Mouse (Mus musculus): ENCODE measurements around the gene Ldb3. TPM values are rescaled to one million over a fixed set of nuclear protein-coding genes. Genes with fewer than 3 reads are reported as not detected.

Ldb3 gene
- polyA plus RNA-seq, 1 experiment from 2014 or later, result 0.56 TPM

- ATAC-seq (ENCODE audit: low FRiP score), result peak; percentile 96
Measured at GRCm38 (mm10) chr14:34549004-34549671, 39.3 kb downstream of the Ldb3 start.

DNA sequence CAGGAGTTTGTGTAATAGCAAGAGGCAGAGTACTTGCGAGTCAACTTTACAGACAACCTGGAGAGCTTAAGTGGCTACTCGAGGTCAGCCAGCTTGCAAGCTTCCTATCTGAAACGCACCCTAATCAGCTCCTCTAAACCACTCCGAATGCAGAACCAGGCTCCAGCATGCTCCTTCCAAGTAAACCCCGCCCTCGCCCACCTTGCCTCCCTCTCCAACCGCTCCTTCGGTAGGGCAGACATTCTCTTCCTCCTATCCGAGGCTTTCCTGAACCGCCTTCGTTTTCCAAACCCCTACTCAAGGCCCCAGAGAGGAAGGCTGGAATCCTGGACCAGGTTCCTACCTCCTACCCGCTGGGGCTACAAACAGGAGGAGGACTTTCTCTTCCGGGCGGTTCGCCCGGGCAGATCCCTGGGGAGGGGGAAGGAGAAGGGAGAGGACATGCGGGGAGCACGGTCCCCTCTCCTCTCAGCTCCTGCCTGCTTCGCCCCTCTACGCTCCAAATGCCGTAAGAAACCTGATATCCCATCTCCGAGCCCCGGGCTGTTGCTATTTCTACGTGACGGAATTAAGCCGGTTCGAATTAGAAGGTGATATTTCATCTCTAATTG, 40.0 kb downstream of the Ldb3 start:
- H3K9me3 ChIP-seq, result no peaks in the 10 kb centered on the region
- peak overlapping the region; percentile 67 for H3K4me2 ChIP-seq
- peaks cover 8% of the 10 kb centered on the region; the same call in 1 of the 2 replicates for H3K4me1 ChIP-seq (replicated peaks)
- H3K4me3 ChIP-seq, result peak overlapping the region; percentile 84
- H3K27me3 ChIP-seq, result 0 out of 2 replicates have a peak, but pooled peaks cover 18% of the 10 kb centered on the region
- H3K36me3 ChIP-seq, result no peaks in the 10 kb centered on the region
- WGBS, result under 1% methylated on average over 27 of the region's 27 CpGs
- H3K27ac ChIP-seq, result peak overlapping the region; percentile 91
- ATAC-seq (ENCODE audit: low FRiP score), result peak; percentile 55
- peak overlapping the region; percentile 90 for H3K9ac ChIP-seq

More at GRCm38 (mm10) chr14:34549004-34549671, 39.3 kb downstream of the Ldb3 start:
- Histone ChIP-seq H3K4me1 (replicated peaks) (peaks cover 8% of the 10 kb centered on the region; the same call in 1 of the 2 replicates), H3K4me2 (peak overlapping the region; percentile 67), H3K36me3 (no peaks in the 10 kb centered on the region), H3K4me3 (peak overlapping the region; percentile 84), H3K27ac (peak overlapping the region; percentile 91), H3K9ac (peak overlapping the region; percentile 90), H3K9me3 (no peaks in the 10 kb centered on the region), H3K27me3 (0 out of 2 replicates have a peak, but pooled peaks cover 20% of the 10 kb centered on the region)
- WGBS, result under 1% methylated on average over 49 of the region's 55 CpGs

DNA sequence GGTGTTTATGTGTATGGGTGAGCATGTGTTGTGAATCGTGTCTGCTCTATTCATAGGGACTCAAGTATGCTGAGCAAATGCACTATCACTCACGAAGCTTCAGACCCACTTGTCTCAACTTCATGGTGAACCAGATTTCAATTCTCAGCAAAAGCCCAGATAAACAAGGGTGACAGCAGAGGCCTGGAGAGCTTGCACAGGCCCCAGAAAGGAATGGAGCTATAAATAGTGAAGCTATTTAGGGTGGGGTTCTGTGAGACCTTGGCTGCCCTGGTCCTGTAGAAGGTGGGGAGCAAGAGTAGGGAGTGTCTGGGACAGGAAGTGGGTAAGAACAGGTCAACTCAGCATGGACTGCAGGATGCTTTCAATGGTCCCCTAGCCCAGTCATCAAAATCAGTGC, 43.9 kb downstream of the Ldb3 start:
- Histone ChIP-seq H3K36me3 (no peaks in the 10 kb centered on the region), H3K27ac (no peak overlapping the region), H3K4me1 (replicated peaks) (peaks cover 7% of the 10 kb centered on the region; the same call in 1 of the 2 replicates), H3K4me2 (no peak overlapping the region), H3K9me3 (no peaks in the 10 kb centered on the region), H3K4me3 (no peak overlapping the region), H3K9ac (no peak overlapping the region), H3K27me3 (peaks cover 20% of the 10 kb centered on the region; the same call in 1 of the 2 replicates)
- WGBS, result 83% methylated on average over 2 of the region's 2 CpGs
- no peak for ATAC-seq (ENCODE audit: low FRiP score)

DNA sequence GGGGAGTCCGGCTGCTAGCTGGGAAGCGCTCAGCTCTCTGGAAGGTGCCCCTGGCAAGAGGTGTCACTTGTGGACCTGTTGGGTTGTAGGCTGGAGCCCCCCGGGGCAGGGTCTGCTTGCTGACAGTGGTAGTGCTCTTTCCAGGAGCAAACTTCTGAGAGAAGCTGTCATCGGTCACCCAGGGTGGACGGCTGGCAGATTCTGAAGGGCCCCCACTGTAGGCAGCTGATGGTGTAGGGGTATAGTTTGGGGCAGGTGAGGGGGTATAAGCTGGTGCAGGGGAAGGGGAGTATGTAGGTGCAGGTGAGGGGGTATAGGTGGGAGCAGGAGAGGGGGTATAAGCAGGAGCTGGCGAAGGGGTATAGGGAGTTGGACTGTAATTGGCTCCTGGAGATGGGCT, 44.5 kb downstream of the Ldb3 start:
- no peak overlapping the region for H3K27ac ChIP-seq
- H3K4me3 ChIP-seq, result no peak overlapping the region
- no peak overlapping the region for H3K9ac ChIP-seq
- H3K4me1 ChIP-seq (replicated peaks), result peaks cover 6% of the 10 kb centered on the region; the same call in 1 of the 2 replicates
- peaks cover 20% of the 10 kb centered on the region; the same call in 1 of the 2 replicates for H3K27me3 ChIP-seq
- ATAC-seq (ENCODE audit: low FRiP score), result no peak
- no peaks in the 10 kb centered on the region for H3K9me3 ChIP-seq
- no peak overlapping the region for H3K4me2 ChIP-seq
- 84% methylated on average over 6 of the region's 6 CpGs for WGBS
- no peaks in the 10 kb centered on the region for H3K36me3 ChIP-seq

GRCm38 (mm10) chr14:34543596-34543995, 44.9 kb downstream of the Ldb3 start:
- 78% methylated on average over 6 of the region's 6 CpGs for WGBS
- no peaks in the 10 kb centered on the region for H3K9me3 ChIP-seq
- no peak for ATAC-seq (ENCODE audit: low FRiP score)

DNA sequence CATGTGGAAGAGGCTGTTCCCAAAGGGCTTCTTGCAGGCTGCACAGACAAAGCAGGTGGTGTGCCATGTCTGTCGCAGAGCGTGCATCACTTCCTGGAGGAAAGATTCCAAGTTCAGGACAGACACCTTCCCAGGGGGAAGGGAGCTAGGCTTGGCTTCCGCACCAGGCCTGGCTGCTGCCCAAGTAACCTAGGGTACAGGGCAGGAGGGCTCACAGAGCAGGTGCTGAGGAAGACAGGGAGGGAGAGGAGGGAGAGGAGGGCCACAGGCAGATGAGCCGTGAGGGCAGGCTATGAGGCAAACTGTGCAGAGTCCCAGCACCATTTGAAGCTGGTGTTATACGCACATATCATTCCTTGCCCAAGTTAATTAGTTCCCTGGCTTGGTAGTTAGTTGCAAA, 46.6 kb downstream of the Ldb3 start:
- ATAC-seq (ENCODE audit: low FRiP score), result no peak
- H3K4me1 ChIP-seq (replicated peaks), result no peaks in the 10 kb centered on the region

More at GRCm38 (mm10) chr14:34543596-34543995, 44.9 kb downstream of the Ldb3 start:
- Histone ChIP-seq H3K4me1 (replicated peaks) (peaks cover 6% of the 10 kb centered on the region; the same call in 1 of the 2 replicates), H3K4me2 (no peak overlapping the region), H3K9ac (no peak overlapping the region), H3K27ac (no peak overlapping the region), H3K27me3 (peaks cover 20% of the 10 kb centered on the region; the same call in 1 of the 2 replicates), H3K36me3 (no peaks in the 10 kb centered on the region), H3K4me3 (no peak overlapping the region)

DNA sequence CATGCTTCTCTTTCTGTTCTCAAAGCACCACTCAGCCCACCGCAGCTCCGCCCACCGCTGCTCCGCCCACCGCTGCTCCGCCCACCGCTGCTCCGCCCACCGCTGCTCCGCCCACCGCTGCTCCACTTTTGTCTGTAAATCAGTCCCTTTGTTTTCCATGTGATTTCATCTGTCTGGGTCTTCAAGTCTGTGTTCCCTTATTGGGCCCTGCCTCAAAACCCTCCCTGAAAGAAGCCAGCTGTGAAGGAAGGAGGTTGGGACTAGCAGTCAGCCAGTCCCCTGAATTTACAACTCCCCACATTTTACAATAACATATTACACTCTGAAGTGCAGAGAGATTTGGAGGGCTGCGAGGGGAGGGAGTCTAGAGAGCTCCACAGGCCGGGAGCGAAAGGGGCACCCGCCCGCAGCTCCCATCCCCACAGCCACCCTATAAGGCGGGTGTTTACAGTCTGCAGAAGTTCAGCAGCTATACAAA, 47.8 kb downstream of the Ldb3 start:
- Histone ChIP-seq H3K4me1 (replicated peaks) (no peaks in the 10 kb centered on the region), H3K27ac (no peak overlapping the region), H3K4me3 (no peak overlapping the region), H3K4me2 (no peak overlapping the region), H3K9ac (no peak overlapping the region), H3K36me3 (no peaks in the 10 kb centered on the region), H3K27me3 (peaks cover 13% of the 10 kb centered on the region; the same call in 1 of the 2 replicates), H3K9me3 (no peaks in the 10 kb centered on the region)
- ATAC-seq (ENCODE audit: low FRiP score), result no peak
- WGBS, result 19% methylated on average over 16 of the region's 17 CpGs

More for the DNA sequence above, 46.6 kb downstream of the Ldb3 start:
- H3K27ac ChIP-seq, result no peak overlapping the region
- 89% methylated on average over 5 of the region's 5 CpGs for WGBS
- H3K4me2 ChIP-seq, result no peak overlapping the region
- H3K4me3 ChIP-seq, result no peak overlapping the region
- H3K36me3 ChIP-seq, result no peaks in the 10 kb centered on the region
- H3K9me3 ChIP-seq, result no peaks in the 10 kb centered on the region
- H3K27me3 ChIP-seq, result peaks cover 16% of the 10 kb centered on the region; the same call in 1 of the 2 replicates
- H3K9ac ChIP-seq, result no peak overlapping the region

DNA sequence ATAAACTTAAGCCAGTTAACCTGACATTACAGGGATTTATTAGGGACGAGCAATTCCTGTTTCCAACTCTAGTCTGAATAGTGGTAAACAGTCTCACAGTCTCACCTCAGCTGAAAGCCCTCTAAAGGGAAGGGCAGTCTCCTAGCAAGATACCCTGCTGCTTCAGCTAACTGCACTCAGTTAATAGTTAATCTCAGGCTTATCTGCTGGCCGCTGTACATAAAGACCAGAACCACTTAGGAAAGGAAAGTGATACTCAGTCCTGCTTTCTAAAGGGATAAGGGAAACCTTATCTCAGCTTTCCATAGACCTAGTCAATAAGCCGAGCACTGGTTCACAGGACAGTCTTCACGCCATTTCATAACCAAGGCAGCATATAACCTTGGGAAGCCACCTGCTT, 52.6 kb downstream of the Ldb3 start:
- no peak for ATAC-seq (ENCODE audit: low FRiP score)
- Histone ChIP-seq H3K9ac (no peak overlapping the region), H3K9me3 (no peaks in the 10 kb centered on the region), H3K4me2 (no peak overlapping the region), H3K27me3 (no peaks in the 10 kb centered on the region), H3K27ac (no peak overlapping the region), H3K4me1 (replicated peaks) (no peaks in the 10 kb centered on the region), H3K36me3 (no peaks in the 10 kb centered on the region), H3K4me3 (no peak overlapping the region)
- WGBS, result 64% methylated on average over 4 of the region's 4 CpGs

GRCm38 (mm10) chr14:34533537-34533936, 54.9 kb downstream of the Ldb3 start:
- Histone ChIP-seq H3K36me3 (no peaks in the 10 kb centered on the region), H3K4me1 (replicated peaks) (no peaks in the 10 kb centered on the region), H3K27me3 (0 out of 2 replicates have a peak, but pooled peaks cover 3% of the 10 kb centered on the region), H3K4me3 (no peak overlapping the region), H3K9ac (no peak overlapping the region), H3K4me2 (no peak overlapping the region), H3K9me3 (peaks cover 6% of the 10 kb centered on the region), H3K27ac (no peak overlapping the region)
- WGBS, result 87% methylated on average over 5 of the region's 5 CpGs
- no peak for ATAC-seq (ENCODE audit: low FRiP score)

DNA sequence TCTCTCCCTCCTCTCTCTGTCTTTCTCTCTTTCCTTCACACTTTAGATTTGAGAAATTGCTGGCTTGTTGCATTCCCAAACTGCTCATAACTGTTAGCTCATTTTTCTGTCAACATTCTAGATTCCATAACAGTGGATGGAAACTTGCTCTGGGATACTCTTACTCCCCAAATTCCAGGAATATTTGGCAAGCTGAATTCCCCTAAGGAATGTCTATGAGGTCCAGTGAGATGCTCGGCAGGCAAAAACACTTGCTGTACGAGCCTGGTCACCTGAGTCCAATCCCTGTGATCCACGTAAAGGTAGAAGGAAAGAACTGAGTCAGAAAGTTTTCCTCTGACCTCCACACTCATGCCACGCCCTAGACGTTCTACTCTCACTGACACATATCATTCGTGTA, 55.9 kb downstream of the Ldb3 start:
- 0 out of 2 replicates have a peak, but pooled peaks cover 3% of the 10 kb centered on the region for H3K27me3 ChIP-seq
- no peaks in the 10 kb centered on the region for H3K36me3 ChIP-seq
- peaks cover 6% of the 10 kb centered on the region for H3K9me3 ChIP-seq
- H3K4me2 ChIP-seq, result no peak overlapping the region
- 86% methylated on average over 6 of the region's 6 CpGs for WGBS
- no peak for ATAC-seq (ENCODE audit: low FRiP score)
- H3K4me1 ChIP-seq (replicated peaks), result no peaks in the 10 kb centered on the region
- no peak overlapping the region for H3K9ac ChIP-seq
- H3K27ac ChIP-seq, result no peak overlapping the region
- H3K4me3 ChIP-seq, result no peak overlapping the region

DNA sequence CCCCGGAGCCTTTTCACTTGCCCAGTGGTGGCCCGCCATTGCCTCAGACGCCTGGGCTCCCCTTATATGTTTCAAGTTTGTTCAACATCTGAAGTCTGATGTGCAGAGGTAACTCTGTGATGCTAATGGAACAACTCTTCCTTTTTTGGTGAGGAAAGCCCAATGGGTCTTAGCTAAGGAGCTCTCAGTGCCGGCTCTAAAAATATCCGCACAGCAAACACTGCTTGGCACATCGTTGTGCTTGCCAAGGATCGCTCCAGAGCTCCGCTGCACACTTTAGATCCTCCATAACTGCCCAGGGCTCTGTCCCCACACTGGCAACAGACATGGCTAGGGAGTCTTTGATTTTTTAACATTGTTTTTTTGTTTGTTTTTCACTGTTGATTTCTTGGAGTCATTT, 59.7 kb downstream of the Ldb3 start:
- WGBS, result 77% methylated on average over 8 of the region's 8 CpGs
- no peak overlapping the region for H3K9ac ChIP-seq
- ATAC-seq (ENCODE audit: low FRiP score), result no peak

DNA sequence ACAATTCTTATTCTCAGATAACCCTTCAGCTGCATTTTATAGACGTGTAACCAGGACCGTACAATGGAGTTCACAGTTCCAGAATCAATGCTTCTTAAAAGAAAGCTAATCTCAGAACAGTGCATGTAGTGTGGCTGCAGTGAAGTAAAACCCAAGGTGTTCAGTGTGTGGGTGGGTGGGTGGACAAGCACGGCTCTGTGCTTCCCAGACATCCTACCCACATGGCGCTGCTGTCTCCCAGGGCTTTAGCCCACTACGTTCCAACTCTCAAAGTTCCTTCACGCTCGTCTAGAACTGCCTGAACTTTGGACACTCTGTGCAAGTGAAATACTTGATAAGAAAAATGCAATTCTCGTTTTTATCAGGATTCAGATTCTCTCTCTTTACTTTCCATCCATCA, 65.8 kb downstream of the Ldb3 start, which contains the start of gene 9230112D13Rik:
9230112D13Rik (minus strand) TSS at position 101 of the 400 bp plus-strand sequence.
- Histone ChIP-seq H3K4me3 (no peak within 1 kb of the TSS), H3K27me3 (no peaks in the 10 kb centered on the region)
- ATAC-seq (ENCODE audit: low FRiP score), result no peak

More for the DNA sequence above, 59.7 kb downstream of the Ldb3 start:
- no peak overlapping the region for H3K27ac ChIP-seq
- no peak overlapping the region for H3K4me2 ChIP-seq
- H3K9me3 ChIP-seq, result peaks cover 6% of the 10 kb centered on the region
- no peak overlapping the region for H3K4me3 ChIP-seq
- no peaks in the 10 kb centered on the region for H3K4me1 ChIP-seq (replicated peaks)
- H3K27me3 ChIP-seq, result 0 out of 2 replicates have a peak, but pooled peaks cover 3% of the 10 kb centered on the region
- H3K36me3 ChIP-seq, result no peaks in the 10 kb centered on the region

More for the DNA sequence above, 65.8 kb downstream of the Ldb3 start, which contains the start of gene 9230112D13Rik:
- Histone ChIP-seq H3K36me3 (no peaks in the 10 kb centered on the region), H3K9me3 (no peaks in the 10 kb centered on the region), H3K9ac (no peak within 1 kb of the TSS), H3K27ac (no peak within 1 kb of the TSS), H3K4me2 (no peak within 1 kb of the TSS), H3K4me1 (replicated peaks) (no peaks in the 10 kb centered on the region)
- whole genome bisulfite sequencing, result 91% methylated on average over 8 of the region's 8 CpGs

All from hindbrain, embryonic 13.5 days (tissue).